Mouse (Mus musculus) ES-E14 (cell line): ENCODE measurements at regions not wholly inside any gene's neighbourhood (a gene's known extent, or its start where the extent isn't known, plus 50 kb on each side); places are given as distances from the start of the nearest gene placed in this dataset.

ENCODE experiments used
- HCFC1 ChIP-seq: IDR thresholded peaks from 2 replicates; pipeline ENCODE4 v1.6.1; 2012; ENCODE audit warnings: low read length, inconsistent platforms, borderline replicate concordance; ENCODE audit not compliant: insufficient read depth
- MAFK ChIP-seq: IDR thresholded peaks from 2 replicates; pipeline ENCODE4 v1.6.1; 2014; ENCODE audit warnings: mild to moderate bottlenecking, low read depth, low read length, inconsistent platforms; ENCODE audit not compliant: insufficient read depth
- ZNF384 ChIP-seq: IDR thresholded peaks from 2 replicates; pipeline ENCODE4 v1.6.1; 2012; ENCODE audit warnings: low read depth, low read length, inconsistent platforms

DNA sequence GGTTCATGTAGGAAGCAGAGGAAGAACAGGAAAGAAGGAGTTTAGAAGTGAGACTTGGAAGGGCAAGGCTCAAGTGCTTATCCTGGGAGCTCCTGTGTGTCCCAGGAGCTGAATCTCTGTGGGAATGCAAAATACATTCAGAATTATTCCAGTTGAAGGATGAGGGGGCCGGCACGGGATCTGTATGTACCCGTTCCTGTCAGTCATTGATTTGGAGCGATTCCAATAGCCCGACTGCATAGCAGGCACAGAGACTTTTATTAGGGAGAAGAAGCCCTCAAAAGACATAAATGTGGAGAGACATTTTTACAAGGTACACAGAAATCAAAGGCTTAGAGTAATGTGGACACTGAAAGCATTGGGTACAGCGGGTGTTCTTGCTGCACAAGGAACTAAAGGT lies 181.8 kb upstream of the Pcsk2 start:
- TF ChIP-seq MAFK (no peak), HCFC1 (no peak), ZNF384 (no peak)
